8 mouse cellular contexts compared by ENCODE assay signal in genomic region chr5:33994671-33995625, GRCm38 (mm10). TPM values are rescaled to one million over a fixed set of nuclear protein-coding genes. Genes with fewer than 3 reads are reported as not detected.
DNase-seq lines count a peak whose midpoint lies in the region; ATAC-seq lines count a peak whose summit lies in the region.

No protein-coding gene starts in this region.

- no peak overlapping the region for H3K27ac ChIP-seq in limb, embryonic 13.5 days
- H3K27ac ChIP-seq in midbrain, embryonic 11.5 days (ENCODE audit: low read depth, low read length): peak overlapping the region; percentile 90; the same call in 1 of the 2 replicates

- DNase-seq in gastrocnemius, postnatal 14 days: peak; percentile 35
- no peak for DNase-seq in gastrocnemius, adult 18-20 months (ENCODE audit: low spot score)
- DNase-seq in cerebellum, adult 8-10 months: peak; percentile 72
- peak; percentile 32 for DNase-seq in kidney, adult 9 months
- DNase-seq in midbrain, embryonic 11.5 days (ENCODE audit: low spot score, missing footprints): peak; percentile 91
- peak; percentile 77 for DNase-seq in testis, postnatal 10 days (ENCODE audit: low spot score)

- peaks cover 24% of the 10 kb centered on the region for H3K4me1 ChIP-seq in limb, embryonic 13.5 days
- H3K4me1 ChIP-seq in midbrain, embryonic 11.5 days (ENCODE audit: control insufficient read depth, insufficient read depth, low read length): peaks cover 20% of the 10 kb centered on the region

- 0 out of 2 replicates have a peak, but pooled peaks have one; percentile 20 for ATAC-seq in granulocyte monocyte progenitor cell, adult 5-6 weeks (replicated peaks; ENCODE audit: poor library complexity, severe bottlenecking)
- no peak for ATAC-seq in limb, embryonic 13.5 days (ENCODE audit: low FRiP score, low read depth)
- no peak for ATAC-seq in midbrain, embryonic 11.5 days (ENCODE audit: low FRiP score)

- no peaks in the 10 kb centered on the region for H3K36me3 ChIP-seq in limb, embryonic 13.5 days
- H3K36me3 ChIP-seq in midbrain, embryonic 11.5 days (ENCODE audit: control insufficient read depth, insufficient read depth, low read length): no peaks in the 10 kb centered on the region

- intact Hi-C loops in gastrocnemius, postnatal 14 days (cut with DNase I; ENCODE audit: low total_unique reads): no loop called here

- H3K9me3 ChIP-seq in limb, embryonic 13.5 days: no peaks in the 10 kb centered on the region
- H3K9me3 ChIP-seq in midbrain, embryonic 11.5 days (ENCODE audit: control insufficient read depth, low read length): no peaks in the 10 kb centered on the region

- WGBS in limb, embryonic 13.5 days: 37% methylated on average over 27 of the region's 28 CpGs
- WGBS in midbrain, embryonic 11.5 days: 35% methylated on average over 28 of the region's 28 CpGs

- H3K4me2 ChIP-seq in limb, embryonic 13.5 days (replicated peaks): peak overlapping the region; percentile 98
- H3K4me2 ChIP-seq in midbrain, embryonic 11.5 days: peak overlapping the region; percentile 96

- peaks cover 66% of the 10 kb centered on the region for H3K27me3 ChIP-seq in limb, embryonic 13.5 days
- H3K27me3 ChIP-seq in midbrain, embryonic 11.5 days (ENCODE audit: control insufficient read depth, insufficient read depth, low read length): peaks cover 8% of the 10 kb centered on the region; the same call in 1 of the 2 replicates

- H3K4me3 ChIP-seq in limb, embryonic 13.5 days: peak overlapping the region; percentile 65
- H3K4me3 ChIP-seq in midbrain, embryonic 11.5 days (ENCODE audit: low read depth, low read length): peak overlapping the region; percentile 80

- no peak overlapping the region for H3K9ac ChIP-seq in limb, embryonic 13.5 days
- H3K9ac ChIP-seq in midbrain, embryonic 11.5 days (ENCODE audit: low read length): peak overlapping the region; percentile 77

RNA-seq across cellular contexts. Expression of gene Nat8l, which starts 0.8 kb away (rescaled TPM):
- under 1 TPM; 0.16 to 0.29 TPM for total RNA-seq in gastrocnemius, postnatal 14 days (2021)
- total RNA-seq in gastrocnemius, adult 18-20 months (2021): under 1 TPM; 0.18 to 0.26 TPM
- total RNA-seq in granulocyte monocyte progenitor cell, adult 5-6 weeks (2014; fragmentation: Nextera tagmentation): 4.8 and 6.3 TPM in 2 replicates
- 1.7 and 2.2 TPM in 2 replicates for total RNA-seq in granulocyte monocyte progenitor cell, adult 5-6 weeks (2017)
- polyA plus RNA-seq in limb, embryonic 13.5 days (2015; fragmentation: Nextera tagmentation; extraction: Ambion mirVana): 0.10 and 0.20 TPM in 2 replicates
- 1.0 and 1.6 TPM in 2 replicates for polyA plus RNA-seq in midbrain, embryonic 11.5 days (2014; fragmentation: Nextera tagmentation; extraction: Ambion mirVana)

RNA-seq across cellular contexts. Expression of gene Gm1673, which starts 11.7 kb away (rescaled TPM):
- total RNA-seq in gastrocnemius, postnatal 14 days (2021): 1 to 10 TPM in 1 of 2 experiments, under 1 TPM in 1; 0.57 to 1.7 TPM
- total RNA-seq in gastrocnemius, adult 18-20 months (2021): not detected
- 2.1 and 7.4 TPM in 2 replicates for total RNA-seq in granulocyte monocyte progenitor cell, adult 5-6 weeks (2014; fragmentation: Nextera tagmentation)
- total RNA-seq in granulocyte monocyte progenitor cell, adult 5-6 weeks (2017): 14.6 TPM in 1 of 2 replicates, not detected in the other
- polyA plus RNA-seq in limb, embryonic 13.5 days (2015; fragmentation: Nextera tagmentation; extraction: Ambion mirVana): 136 and 151 TPM in 2 replicates
- 231 and 252 TPM in 2 replicates for polyA plus RNA-seq in midbrain, embryonic 11.5 days (2014; fragmentation: Nextera tagmentation; extraction: Ambion mirVana)

RNA-seq across cellular contexts. Expression of gene Nelfa, which starts 58.7 kb away (rescaled TPM):
- total RNA-seq in gastrocnemius, postnatal 14 days (2021): 1 to 10 TPM; 7.0 to 8.6 TPM
- 1 to 10 TPM; 6.7 to 7.1 TPM for total RNA-seq in gastrocnemius, adult 18-20 months (2021)
- 38.0 and 44.6 TPM in 2 replicates for total RNA-seq in granulocyte monocyte progenitor cell, adult 5-6 weeks (2014; fragmentation: Nextera tagmentation)
- 33.1 and 34.4 TPM in 2 replicates for total RNA-seq in granulocyte monocyte progenitor cell, adult 5-6 weeks (2017)
- 64.7 and 70.5 TPM in 2 replicates for polyA plus RNA-seq in limb, embryonic 13.5 days (2015; fragmentation: Nextera tagmentation; extraction: Ambion mirVana)
- polyA plus RNA-seq in midbrain, embryonic 11.5 days (2014; fragmentation: Nextera tagmentation; extraction: Ambion mirVana): 57.3 and 63.9 TPM in 2 replicates
